Mouse (Mus musculus): ENCODE measurements around the gene Cped1.

- TF ChIP-seq CTCF (IDR thresholded peaks at IDR 0.05; ENCODE audit: low read depth, low read length) (no peak), TAL1 (conservative IDR thresholded peaks at IDR 0.05; ENCODE audit: low read depth, low read length) (no peak)
Observed at GRCm38 (mm10) chr6:22026358-22026673, 40.6 kb downstream of the Cped1 start.
